Mouse (Mus musculus) ES-E14 (cell line): ENCODE measurements at regions not wholly inside any gene's neighbourhood (a gene's known extent, or its start where the extent isn't known, plus 50 kb on each side); places are given as distances from the start of the nearest gene placed in this dataset.

Source experiments
- DNase-seq: peaks from one replicate; pipeline ENCODE4 v3.0.0-alpha.2; 2013; ENCODE audit warnings: low read depth, low spot score
- H3K27ac ChIP-seq: 2 replicates; pipeline ENCODE4 v1.5.1; 2012; ENCODE audit warnings: low read depth, mild to moderate bottlenecking, low read length, moderate library complexity, mixed read lengths; ENCODE audit not compliant: poor library complexity, insufficient read depth, severe bottlenecking
- H3K36me3 ChIP-seq: 2 replicates; pipeline ENCODE4 v1.6.1; 2012; ENCODE audit warnings: mild to moderate bottlenecking, low read length, moderate library complexity, mixed read lengths; ENCODE audit not compliant: control insufficient read depth, poor library complexity, insufficient read depth, severe bottlenecking
- H3K4me1 ChIP-seq, 2 experiments: fragments of 150-350 bp in 1 of 2; sonication (generic) in 1 of 2; 2 replicates each; pipeline ENCODE4 v1.6.1; 2012; ENCODE audit warnings: low read length in 2 of 2, mild to moderate bottlenecking in 1 of 2, mixed read lengths in 1 of 2; ENCODE audit not compliant: control insufficient read depth in 2 of 2, insufficient read depth in 2 of 2, poor library complexity in 1 of 2
- H3K4me3 ChIP-seq, 2 experiments: fragments of 150-350 bp in 1 of 2; sonication (generic) in 1 of 2; 2 replicates each; pipeline ENCODE4 v1.5.1; 2012; ENCODE audit warnings: low read length in 2 of 2, low read depth in 1 of 2, mild to moderate bottlenecking in 1 of 2, mixed read lengths in 1 of 2; ENCODE audit not compliant: insufficient read depth in 1 of 2, poor library complexity in 1 of 2, severe bottlenecking in 1 of 2
- H3K9ac ChIP-seq: 2 replicates; pipeline ENCODE4 v1.6.1; 2012; ENCODE audit warnings: low read depth, mild to moderate bottlenecking, low read length, mixed read lengths; ENCODE audit not compliant: poor library complexity, insufficient read depth, severe bottlenecking
- H3K9me3 ChIP-seq: fragments of 150-350 bp; sonication (generic); 2 replicates; pipeline ENCODE4 v1.6.1; 2012; ENCODE audit warnings: low read depth, mild to moderate bottlenecking, low read length; ENCODE audit not compliant: control insufficient read depth, insufficient read depth
- CHD2 ChIP-seq: IDR thresholded peaks from 2 replicates; pipeline ENCODE4 v1.6.1; 2014; ENCODE audit warnings: mild to moderate bottlenecking, low read depth, low read length, inconsistent platforms
- HCFC1 ChIP-seq: IDR thresholded peaks from 2 replicates; pipeline ENCODE4 v1.6.1; 2012; ENCODE audit warnings: low read length, inconsistent platforms, borderline replicate concordance; ENCODE audit not compliant: insufficient read depth
- MAFK ChIP-seq: IDR thresholded peaks from 2 replicates; pipeline ENCODE4 v1.6.1; 2014; ENCODE audit warnings: mild to moderate bottlenecking, low read depth, low read length, inconsistent platforms; ENCODE audit not compliant: insufficient read depth
- ZC3H11A ChIP-seq: IDR thresholded peaks from 2 replicates; pipeline ENCODE4 v1.6.1; 2012; ENCODE audit warnings: low read depth, mild to moderate bottlenecking, inconsistent platforms, low read length, borderline replicate concordance
- ZNF384 ChIP-seq: IDR thresholded peaks from 2 replicates; pipeline ENCODE4 v1.6.1; 2012; ENCODE audit warnings: low read depth, low read length, inconsistent platforms
- in situ Hi-C, 2 experiments: fragments of 600-800 bp; cut with MboI; formaldehyde crosslinking; loops; one replicate each; pipeline ENCODE4 v1.15.1; 2025; ENCODE audit warnings: low sequenced_read_pairs in 2 of 2, inconsistent platforms in 1 of 2; ENCODE audit not compliant: unreplicated experiment in 2 of 2

DNA sequence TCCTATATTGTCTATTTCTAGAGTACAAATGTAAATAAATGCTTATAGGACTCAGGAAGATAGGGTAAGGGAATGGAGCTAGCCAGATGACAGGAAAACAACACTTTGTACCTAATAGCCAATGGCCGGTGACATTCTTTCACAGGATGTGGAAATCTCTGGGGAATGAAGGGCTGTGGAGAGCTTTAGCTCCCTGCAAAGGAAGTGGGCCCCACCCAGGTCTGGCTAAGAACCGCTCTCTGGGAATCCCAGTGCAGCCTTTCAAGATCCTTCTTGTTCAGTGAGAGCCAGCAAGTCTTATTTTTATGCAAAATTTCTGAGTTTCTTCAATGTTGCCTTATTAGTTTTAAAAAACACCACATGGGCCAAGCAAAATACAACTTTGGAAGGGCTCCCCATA, 54.7 kb upstream of the Pappa2 start:
- H3K9me3 ChIP-seq: no peaks in the 10 kb centered on the region
- in situ Hi-C loops: no loop called here
- H3K9ac ChIP-seq: no peak overlapping the region
- H3K36me3 ChIP-seq: no peaks in the 10 kb centered on the region
- TF ChIP-seq HCFC1 (no peak), MAFK (no peak), ZC3H11A (no peak), ZNF384 (no peak), CHD2 (no peak)
- H3K4me3 ChIP-seq: no peak overlapping the region
- DNase-seq: no peak
- no peaks in the 10 kb centered on the region for H3K4me1 ChIP-seq
- H3K27ac ChIP-seq: no peak overlapping the region

DNA sequence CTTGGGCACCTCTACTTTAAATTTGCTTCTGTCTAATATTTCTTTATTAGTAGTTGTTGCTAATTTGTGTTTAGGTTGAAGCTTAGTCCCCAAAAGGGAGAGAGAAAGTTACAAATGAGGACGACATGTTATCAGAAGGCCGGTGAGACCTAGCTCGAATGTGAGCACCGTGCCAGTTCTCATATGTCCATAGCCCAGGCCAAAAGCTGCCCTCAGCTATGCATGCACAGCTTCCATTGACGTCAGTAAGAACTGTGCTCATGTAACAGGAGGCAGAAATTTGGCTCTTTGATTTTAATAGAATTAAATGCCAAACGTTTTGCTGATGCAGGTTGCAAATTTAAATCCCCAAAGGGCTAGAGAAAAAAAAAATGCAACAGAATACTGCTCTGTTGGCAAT, 56.1 kb upstream of the Pappa2 start:
- TF ChIP-seq CHD2 (no peak), ZNF384 (no peak), HCFC1 (no peak), ZC3H11A (no peak), MAFK (no peak)
- no peaks in the 10 kb centered on the region for H3K9me3 ChIP-seq
- no peaks in the 10 kb centered on the region for H3K4me1 ChIP-seq
- no peak for DNase-seq
- H3K27ac ChIP-seq: no peak overlapping the region
- H3K4me3 ChIP-seq: no peak overlapping the region
- no peak overlapping the region for H3K9ac ChIP-seq
- in situ Hi-C loops: no loop called here
- H3K36me3 ChIP-seq: no peaks in the 10 kb centered on the region

DNA sequence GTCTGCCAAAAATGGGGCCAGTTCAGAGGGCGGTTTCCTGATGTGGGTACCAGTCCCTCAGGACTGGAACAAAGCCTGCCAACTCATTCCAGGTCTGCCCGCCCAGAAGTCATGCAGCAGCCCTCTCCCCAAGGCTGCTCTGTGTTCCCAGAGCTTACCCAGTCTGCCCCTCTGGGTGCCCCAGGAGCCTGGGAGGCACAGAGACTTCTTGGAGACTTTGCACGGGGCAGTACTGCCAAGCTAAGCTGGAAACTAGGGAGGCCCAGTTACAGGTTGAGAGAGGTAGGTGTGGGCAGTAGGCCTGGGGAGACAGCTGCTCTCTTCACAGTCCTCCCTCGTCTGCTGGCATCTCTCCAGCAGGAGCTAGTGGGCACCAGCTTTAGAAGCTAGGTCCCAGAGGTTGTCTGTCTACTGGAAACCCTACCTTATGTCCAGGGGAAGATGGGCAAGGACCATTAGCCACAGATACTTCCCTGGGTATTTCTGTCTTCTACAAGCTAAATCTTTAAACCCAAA, 65.6 kb upstream of the Pappa2 start:
- no peaks in the 10 kb centered on the region for H3K4me1 ChIP-seq
- no peak overlapping the region for H3K9ac ChIP-seq
- DNase-seq: no peak
- in situ Hi-C loops: no loop called here
- TF ChIP-seq ZNF384 (no peak), MAFK (no peak), ZC3H11A (no peak), HCFC1 (no peak), CHD2 (no peak)
- no peaks in the 10 kb centered on the region for H3K9me3 ChIP-seq
- H3K36me3 ChIP-seq: no peaks in the 10 kb centered on the region
- H3K4me3 ChIP-seq: no peak overlapping the region
- H3K27ac ChIP-seq: no peak overlapping the region

DNA sequence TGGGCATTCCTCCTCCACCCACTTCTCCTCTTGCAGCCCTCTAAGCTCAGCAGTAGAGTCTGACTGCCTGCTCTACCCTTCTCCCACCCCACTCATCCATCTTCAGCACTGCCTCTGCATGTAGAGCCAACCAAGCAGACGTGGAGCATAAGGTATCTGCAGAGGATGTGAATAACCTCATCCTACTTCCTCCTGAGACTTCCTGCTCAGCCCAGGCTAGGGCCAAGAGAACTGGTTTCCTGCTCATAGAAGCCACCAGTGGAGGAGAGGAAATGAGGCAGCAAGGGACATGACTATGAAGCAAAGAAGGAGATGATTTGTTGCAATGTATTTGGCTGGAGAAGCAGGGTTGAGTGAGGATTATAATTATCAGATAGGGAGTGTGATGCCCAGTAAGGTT, 84.7 kb upstream of the Pappa2 start:
- Histone ChIP-seq H3K9me3 (no peaks in the 10 kb centered on the region), H3K36me3 (no peaks in the 10 kb centered on the region), H3K4me1 (no peaks in the 10 kb centered on the region), H3K9ac (no peak overlapping the region), H3K27ac (no peak overlapping the region), H3K4me3 (no peak overlapping the region)
- DNase-seq: no peak
- in situ Hi-C loops: no loop called here
- no peak for TF ChIP-seq ZC3H11A
- TF ChIP-seq HCFC1: no peak
- no peak for TF ChIP-seq ZNF384
- TF ChIP-seq MAFK: no peak
- no peak for TF ChIP-seq CHD2

DNA sequence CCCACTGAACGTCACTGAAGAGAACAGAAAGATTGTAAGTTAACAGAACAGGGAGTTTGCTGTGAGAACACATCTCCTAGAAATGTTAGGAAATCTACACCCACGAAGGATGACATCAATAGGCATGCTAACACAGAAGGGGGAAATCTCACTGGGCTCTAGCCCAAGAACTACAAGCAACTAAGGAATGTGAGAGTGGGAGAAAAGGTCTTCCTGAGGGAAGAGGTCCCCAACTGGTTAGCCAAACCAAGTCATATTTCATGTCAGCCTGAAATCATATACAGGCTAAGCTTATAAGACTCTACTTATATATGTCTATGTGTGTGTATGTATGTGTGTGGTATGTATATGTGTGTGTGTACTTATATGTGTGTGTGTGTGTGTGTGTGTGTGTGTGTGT, 118.9 kb upstream of the Pappa2 start:
- in situ Hi-C loops: no loop called here
- Histone ChIP-seq H3K4me3 (no peak overlapping the region), H3K36me3 (no peaks in the 10 kb centered on the region), H3K9me3 (no peaks in the 10 kb centered on the region), H3K4me1 (peaks cover 0 to 1% of the 10 kb centered on the region in 2 experiments; a peak in 1 of 4 replicates), H3K27ac (no peak overlapping the region), H3K9ac (no peak overlapping the region)
- TF ChIP-seq ZNF384 (no peak), HCFC1 (no peak), MAFK (no peak), CHD2 (no peak), ZC3H11A (no peak)
- no peak for DNase-seq
